Mouse (Mus musculus) A20 (cell line): ENCODE measurements around the gene Smyd2.

Source experiments
- DNase-seq: peaks from one replicate; pipeline ENCODE4 v3.0.0-alpha.2; 2011; ENCODE audit warnings: low read depth, low spot score

Gene Smyd2

DNA sequence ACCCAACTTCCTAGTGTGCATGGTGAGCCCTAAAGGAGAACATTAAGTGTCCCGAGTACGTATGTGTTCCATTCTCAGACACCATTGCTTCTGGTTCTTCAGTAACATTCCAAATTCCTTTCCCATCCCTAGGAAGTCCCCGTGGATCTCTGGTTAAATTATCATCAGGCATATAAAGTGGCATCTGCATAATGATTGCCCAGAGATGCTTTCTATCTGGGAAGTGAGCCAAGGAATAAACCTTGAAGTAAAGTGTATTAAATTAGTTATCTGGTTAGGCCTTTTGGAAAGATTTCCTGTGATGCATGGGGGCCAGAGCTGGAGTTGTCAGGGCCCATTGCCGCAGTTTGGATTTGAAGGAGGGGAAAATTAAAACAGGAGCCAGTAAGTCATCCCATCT, 50.1 kb downstream of the Smyd2 start:
- no peak for DNase-seq

DNA sequence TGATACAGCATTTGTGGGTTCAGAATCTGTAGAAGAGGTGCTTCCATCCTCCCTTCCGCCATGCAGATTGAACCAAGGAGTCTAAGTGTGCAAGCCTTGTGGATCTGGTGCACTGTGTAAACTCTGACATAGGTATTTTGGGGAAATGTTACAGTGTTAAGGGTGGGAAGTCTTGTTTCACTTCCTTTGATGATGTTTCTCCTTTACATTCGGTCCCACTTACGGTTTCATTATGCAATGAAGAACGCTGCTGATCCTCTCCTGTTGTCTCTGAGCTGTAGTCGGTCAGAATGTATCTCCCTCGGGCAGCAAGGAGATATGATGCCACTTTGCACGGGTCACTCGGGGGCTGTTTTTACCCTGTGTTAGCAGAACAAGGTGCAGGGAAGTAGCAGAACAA, 50.5 kb downstream of the Smyd2 start:
- DNase-seq, result peak; percentile 30

DNA sequence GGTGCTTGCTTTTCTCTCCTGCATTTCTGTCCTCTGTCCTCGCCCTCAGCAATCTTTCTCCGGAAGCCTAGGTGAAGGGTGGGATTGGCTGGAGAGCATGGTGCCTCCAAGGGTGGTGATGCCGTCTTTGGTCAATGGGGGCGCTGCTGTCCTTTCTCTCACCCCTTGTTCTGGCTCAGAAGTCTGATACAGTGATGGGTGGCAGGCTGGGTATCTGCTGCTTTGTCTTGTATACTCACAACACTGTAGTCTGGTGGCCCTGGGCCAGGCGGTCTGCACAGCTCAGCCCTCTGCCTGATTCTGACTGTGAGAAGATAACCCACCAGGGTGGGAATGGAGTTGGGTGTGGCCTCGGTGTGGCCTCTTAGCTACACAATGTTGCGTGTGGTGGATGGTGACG, 51.6 kb downstream of the Smyd2 start:
- DNase-seq, result peak; percentile 80

DNA sequence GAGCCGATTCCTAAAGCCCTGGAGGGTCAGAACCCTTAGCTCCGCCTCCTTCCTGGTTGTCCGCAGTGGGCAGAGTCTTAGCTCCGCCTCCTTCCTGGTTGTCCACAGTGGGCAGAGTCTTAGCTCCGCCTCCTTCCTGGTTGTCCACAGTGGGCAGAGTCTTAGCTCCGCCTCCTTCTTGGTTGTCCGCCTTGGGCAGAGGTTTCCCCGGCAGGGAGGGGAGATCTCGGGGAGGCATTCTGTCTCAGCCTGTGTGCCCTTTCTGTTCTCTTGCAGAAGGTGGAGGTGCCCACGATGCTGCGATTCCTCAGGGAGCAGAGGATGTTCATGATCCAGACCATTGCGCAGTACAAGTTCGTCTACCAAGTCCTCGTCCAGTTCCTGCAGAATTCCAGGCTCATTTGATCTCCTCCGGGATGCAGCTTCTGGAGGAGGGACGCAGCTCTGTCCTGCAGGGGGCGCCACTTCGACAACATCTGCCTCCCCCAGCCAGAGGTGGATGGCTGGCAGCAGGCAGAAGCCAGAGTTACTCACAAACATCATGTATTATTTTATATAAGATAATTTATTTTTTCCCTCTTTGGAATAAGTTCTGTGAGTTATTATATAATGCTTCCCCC, 52.4 kb downstream of the Smyd2 start:
- DNase-seq, result peak; percentile 89

DNA sequence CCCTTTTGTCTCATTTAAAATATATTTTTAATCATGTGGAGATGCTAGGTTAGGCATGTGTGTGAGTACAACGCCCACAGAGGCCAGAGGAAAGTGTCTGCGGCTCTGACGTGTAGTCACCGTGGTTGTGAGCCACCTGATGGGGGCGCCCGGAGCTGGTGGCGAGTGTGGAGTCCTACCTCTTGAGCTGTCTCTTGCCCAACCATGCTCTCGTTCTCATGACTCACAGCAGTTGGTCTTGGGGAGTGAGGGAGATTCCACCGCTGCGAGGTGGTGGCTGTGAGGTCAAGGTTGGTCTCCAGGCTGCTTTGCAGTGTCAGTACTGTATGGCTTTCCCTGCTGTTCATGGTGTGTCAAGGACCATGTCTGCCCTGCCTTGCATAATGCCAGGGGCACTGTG, 54.1 kb downstream of the Smyd2 start:
- DNase-seq, result peak; percentile 30

DNA sequence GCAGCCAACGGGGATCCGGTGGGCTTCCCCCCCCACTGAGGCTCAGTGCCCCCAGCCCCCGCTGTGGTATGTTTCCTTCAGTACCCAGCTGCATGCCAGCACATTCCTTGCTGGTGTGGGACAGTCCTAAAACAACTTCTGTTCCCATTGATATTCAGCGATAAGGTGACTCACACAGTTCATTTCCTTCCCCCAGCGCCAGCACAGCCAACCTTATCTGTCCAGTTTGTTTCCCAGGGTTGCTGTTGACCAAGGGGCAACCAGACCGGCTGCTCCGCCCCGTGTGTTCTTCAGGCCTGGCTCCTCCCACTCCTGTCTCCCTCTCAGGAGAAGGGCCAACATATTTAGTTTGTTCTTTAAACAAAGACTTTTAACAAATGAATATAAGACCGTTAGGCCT, 54.7 kb downstream of the Smyd2 start:
- DNase-seq, result no peak

DNA sequence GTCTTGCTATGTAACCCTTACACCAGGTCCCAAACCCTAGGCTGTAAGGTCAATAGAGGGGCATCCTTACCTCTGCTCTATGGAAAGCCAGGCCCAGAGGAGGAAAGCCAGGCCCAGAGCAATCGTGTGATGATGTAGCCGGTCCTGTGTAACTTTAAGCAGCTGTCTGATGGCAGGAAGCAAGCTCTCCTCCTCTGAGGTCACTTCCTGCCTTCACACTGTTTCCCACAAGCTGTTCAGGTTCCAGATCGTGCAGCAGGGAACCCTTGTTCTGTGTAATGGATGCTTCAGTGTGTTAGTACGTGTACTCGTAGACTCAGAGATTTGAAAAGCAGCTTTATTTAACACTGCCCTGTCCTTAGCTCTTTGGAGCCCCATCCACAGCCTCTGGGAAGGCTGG, 55.1 kb downstream of the Smyd2 start:
- DNase-seq, result no peak

DNA sequence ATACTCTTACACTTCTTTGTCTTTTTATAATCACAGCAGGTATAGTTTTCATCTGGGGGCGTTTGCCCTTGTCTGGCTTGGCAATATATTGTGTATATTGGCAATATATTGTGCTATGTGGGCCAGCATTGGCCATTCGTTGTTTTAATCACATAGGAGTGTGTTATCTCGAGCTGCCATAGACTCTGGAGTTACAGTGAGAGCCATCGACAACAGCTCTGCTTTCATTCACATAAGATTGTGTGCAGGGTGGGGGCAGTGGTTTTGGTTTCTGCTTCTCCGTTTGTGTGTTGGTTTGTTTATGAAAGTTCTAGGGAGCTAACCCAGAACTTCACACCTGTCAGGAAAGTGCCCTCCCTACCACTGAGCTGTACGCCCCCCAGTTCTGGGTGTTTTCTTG, 55.5 kb downstream of the Smyd2 start:
- DNase-seq, result no peak

DNA sequence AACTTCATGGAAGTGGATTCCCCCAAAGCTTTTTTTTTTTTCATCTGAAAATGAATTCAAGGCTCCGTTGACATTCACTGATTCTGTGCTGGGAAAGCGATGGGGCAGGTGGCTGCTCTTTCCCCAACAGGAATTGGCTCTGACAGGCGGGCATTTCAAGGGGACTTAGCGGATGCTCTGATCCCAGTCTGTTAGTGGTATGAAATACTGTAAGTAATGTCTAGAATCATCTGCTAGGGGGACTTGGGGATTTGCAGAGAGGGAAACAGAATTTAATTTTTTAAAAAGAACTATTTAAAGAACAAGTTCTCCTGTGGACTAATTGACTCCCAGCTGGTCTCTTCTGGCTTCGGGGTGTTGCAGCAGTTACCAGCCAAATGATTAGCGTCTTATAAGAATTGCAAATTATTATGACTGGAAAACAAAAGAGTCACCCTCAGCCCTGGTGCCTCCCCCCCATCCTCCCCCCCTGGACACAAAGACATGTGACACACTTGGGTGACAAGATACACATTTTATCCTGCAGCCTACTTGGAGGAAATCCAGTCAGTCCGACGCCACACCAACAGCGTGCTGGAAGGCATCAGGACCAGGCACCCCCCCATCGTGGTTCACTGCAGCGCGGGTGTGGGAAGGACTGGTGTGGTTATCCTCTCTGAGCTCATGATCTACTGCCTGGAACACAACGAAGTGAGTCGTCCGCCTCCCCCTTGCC, 57.2 kb downstream of the Smyd2 start:
- DNase-seq, result no peak

DNA sequence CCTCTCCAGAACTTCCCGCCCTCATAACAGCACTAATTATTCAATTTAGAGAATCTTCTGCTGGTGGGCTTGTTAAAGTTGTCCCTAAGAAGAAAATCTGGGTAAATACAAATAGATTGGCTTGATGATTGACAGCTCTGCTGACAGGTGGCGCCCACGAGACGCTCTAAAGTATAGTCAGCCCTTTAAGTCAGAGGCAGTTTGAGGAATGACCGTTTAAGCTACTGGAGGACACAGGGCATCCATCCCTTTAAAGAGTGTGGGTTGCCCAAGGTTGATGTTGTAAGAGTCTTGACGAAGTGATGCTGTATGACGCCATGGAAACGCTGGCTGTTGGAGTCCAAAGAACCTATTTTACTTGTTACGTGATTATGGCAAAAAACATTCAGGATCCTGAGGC, 57.9 kb downstream of the Smyd2 start:
- DNase-seq, result peak; percentile 46

DNA sequence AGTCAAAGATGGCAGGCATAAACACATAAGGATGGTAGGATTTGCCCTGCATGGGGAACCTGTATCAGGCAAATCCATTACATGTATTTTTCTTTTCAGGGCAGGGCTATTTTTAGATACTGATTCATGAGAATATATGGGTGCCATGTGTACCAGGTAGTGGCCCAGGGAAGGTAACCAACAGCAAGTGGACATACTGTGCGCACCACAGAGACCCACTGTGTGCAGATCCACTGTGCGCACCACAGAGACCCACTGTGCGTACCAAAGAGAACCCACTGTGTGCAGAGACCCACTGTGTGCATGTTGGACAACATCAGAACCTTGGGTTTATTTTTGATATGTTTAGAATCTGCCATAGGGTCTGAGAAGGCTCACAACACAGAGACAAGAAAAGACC, 58.4 kb downstream of the Smyd2 start:
- no peak for DNase-seq

DNA sequence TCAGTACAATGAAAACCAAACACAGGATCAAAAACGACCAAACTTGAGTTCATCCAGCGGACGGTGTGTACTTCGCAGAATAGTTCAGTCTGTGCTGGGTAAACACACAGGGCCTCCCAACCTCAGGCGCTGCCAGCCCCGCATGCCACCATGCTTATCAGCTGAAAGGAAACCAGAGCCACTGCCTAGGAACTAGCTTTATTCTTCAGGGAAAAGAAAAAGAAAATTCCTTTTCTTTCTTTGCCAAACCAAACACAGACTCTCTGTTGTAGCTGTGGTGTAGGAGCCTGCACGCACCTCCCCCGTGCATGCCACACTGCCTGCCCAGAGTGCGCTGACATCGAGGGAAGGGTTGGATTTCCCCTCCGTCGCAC, 61.2 kb downstream of the Smyd2 start:
- no peak for DNase-seq

DNA sequence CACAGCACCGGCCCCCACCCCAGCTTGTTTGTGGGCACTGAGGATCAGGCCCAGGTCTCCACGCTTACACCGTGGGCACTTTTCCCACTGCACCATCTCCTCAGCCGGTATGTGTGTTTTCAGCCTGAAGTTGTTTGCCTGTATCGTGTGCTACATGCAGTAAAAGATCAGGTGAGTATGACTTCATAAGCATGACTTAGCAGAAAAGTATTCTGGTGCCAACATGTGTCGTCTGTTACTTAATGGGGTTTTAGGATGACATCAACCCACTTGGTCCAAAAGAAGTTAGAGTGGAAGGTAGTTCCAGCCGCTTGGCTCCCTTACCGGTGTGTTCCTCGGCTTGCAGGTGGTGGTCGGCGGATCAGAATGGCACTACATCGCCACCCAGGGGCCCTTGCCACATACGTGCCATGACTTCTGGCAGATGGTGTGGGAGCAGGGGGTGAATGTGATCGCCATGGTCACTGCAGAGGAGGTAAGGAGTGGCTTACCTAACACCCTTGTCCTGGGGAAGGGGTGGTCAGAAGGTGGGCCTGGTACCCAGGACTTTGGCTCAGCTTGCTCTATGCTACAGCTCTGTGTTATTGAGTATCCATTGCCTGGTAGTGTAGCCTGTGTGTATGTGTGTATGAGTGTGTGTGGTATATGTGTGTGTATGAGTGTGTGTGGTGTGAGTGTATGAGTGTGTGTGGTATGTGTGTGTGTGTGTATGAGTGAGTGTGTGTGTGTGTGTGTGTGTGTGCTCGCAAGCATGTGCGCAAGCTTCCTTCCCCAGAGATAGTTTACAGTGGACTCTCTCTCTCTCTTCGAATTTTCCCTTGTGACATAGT, 61.8 kb downstream of the Smyd2 start:
- peak; percentile 67 for DNase-seq

DNA sequence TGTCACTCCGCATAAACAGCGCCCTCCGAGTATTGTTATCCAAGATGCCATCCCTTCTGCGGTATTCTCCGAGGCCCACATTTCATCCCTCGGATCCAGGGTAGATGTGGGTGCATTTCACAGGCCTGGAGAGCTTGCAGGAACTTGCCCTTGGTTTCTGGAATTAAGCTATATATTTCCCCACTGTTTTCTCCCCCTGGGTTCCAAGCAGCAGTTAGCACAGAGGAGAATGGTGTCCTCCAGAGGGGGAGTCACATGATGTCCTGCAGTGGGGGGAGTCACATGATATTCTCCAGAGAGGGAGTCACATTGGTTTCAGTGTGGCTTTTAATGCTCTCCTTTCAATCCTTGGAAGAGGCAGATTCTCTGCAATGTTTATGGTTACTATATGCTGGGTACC, 63.8 kb downstream of the Smyd2 start:
- DNase-seq, result no peak

DNA sequence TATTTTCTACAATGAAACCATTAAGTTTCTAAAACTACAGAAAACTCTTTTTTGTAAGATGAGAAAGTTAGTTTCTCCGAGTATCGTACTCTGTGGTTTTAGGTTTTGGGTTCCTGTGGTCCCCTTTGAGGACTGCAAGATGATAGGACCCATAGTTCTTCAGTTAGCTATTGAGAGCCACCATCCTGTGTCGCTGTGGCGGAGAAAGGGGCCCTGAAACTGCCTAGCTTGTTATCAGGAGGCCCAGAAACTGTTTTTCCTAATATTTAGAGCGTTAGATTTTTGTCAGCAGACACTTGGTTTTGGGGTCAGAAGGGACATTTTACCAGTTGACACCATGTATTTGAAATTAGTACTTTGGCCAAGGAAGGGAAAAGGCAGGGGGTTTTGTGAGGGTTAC, 66.4 kb downstream of the Smyd2 start:
- DNase-seq, result no peak

DNA sequence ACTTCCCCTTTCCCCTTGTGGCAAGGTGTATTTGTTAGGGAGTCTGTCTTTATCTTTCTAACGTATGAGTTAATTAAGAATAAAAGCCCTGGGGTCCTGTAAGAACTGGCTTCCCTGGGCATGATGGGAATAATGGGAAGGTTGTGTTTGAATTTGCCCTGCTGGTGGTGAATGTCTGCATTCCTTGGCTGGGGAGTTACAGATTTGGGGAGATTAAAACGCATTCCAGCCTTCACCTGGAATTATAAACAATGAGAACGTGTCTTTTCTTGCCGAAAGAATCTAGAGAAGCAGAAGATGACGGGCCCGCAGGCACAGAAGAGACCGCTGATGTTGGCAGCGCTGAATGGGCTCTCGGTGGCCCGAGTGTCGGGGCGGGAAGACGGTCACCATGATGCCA, 67.5 kb downstream of the Smyd2 start:
- DNase-seq, result no peak

DNA sequence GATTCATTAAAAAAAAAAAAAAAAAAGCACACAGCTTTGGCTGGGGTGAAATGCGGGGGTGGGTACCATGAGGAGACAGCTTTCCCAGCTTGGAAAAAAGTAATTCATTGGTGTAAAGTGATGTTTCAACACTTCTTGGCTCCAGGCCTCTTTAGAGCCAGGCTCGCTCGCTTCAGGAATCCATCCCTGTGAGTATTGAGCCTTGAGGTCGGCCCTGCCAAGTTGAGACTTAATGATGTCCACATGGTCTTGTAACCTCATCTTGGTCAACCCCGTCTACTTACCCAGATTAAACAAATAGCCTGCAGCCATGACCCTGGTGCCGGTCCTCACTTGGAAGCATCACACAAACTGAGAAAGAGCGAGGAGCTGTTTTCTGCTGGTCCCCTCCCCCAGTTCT, 69.7 kb downstream of the Smyd2 start:
- no peak for DNase-seq

DNA sequence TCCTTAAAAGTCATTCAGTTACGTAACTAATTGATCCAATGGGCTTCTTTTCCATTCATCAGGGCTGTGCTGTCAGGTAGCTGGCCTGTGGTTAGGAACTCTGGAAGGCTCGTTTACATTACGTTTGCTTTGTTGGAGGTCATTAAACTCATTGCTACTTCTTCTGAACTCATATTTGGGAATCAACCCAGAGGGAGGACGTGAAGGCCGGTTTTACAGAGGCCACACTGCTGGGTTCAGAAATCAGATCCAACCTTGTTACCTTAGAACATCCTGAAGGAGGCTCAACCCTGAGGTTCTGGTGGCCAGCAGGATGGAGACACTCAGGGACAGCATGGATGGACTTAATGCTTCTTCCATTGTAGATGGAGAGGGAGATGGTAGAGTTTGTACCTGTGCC, 70.1 kb downstream of the Smyd2 start:
- no peak for DNase-seq

DNA sequence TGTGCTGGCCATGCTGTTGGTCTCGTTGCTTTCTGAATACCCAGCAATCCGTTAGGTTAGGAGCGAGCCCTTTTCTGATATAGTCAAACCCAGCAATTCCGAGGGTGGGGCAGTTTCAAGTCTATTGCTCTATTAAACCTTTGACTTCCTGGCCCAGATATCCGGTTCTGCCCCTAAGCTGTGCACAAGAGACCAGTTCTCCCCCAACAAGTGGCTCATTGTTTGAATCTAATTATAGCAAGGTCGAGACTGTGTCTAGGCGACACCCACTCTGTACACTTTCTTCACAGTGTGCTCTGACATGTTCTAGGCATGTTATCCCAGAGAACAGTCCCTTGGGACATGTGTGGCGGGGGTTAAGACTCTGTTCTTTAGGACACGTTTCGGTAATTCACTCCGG, 72.6 kb downstream of the Smyd2 start:
- DNase-seq, result no peak

DNA sequence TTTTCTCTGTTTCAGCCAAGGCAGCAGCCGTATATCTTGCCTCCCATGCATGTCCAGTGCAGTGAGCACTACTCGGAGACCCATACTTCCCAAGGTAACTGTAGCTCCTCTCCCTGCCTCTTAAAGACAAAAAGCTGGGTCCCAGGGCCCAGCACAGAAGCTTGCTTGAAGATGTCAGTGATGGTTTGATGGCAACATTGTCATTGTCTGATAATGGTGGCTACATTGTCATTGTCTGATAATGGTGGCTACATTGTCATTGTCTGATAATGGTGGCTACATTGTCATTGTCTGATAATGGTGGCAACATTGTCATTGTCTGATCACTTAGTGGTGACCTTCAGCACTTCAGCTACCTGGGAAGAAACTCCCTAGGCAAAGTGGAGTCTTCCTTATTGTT, 75.8 kb downstream of the Smyd2 start:
- DNase-seq, result no peak

DNA sequence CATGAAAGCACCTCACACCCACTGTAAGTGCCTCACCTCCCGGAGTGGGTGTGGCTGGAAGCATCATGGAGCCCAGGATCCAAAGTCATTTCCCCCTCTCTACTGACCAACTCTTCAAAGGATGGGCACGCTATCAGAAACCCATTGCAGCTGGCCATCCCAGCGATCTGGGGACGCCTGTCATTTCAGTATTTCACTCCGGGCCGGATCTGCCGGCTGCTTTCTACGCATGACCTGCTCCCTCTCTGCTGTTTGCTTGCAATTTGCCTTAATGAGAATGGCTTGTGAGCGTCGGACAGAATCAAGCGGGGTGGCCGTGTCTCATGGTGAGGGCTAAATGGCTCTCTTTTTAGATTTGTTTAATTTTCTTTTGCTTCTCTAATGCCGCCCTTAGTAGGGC, 88.0 kb downstream of the Smyd2 start:
- no peak for DNase-seq

DNA sequence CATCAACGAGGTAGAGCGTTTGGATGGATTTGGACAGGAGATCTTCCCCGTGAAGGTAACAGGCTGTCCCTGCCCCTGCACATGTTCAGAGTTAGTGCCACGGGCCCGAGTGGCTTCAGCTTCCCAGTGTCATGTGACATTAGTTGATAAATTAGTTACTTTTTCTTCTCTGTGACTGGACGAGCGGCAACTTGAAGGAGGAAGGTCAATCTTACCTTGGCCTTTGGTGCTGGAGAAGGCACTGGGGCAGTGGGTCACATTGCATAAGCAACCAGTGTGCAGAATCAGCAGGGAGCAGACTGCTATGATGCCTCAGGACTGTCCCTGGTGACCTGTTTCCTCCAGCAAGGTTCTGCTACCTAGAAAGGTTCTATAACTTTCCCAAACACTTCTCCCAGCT, 88.8 kb downstream of the Smyd2 start:
- DNase-seq, result no peak

DNA sequence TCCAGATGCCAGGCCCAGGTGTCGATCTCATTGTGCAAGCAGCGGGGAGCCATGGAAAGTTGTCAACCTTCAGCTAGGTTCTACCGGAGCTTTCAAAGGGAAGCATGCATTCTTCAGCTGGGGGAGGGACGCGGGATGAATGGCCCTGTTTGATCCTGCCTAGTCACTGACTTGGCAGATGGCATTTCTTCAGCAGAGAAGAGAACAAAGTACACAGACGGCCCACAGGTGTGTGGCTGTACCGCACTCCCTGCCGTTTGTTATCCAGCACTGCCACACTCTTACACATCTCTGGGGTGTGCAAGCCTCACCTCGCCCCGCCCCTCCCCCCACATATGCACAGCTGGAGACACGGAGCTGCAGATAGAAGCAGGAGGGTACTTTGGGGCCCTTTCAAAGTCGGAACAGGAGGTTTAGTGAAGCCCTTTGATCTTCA, 91.3 kb downstream of the Smyd2 start:
- peak; percentile 48 for DNase-seq
